ENCODE assay signal across 16 mouse cellular contexts in genomic region chr12:117486118-117487057, GRCm38 (mm10). TPM values are rescaled to one million over a fixed set of nuclear protein-coding genes. Genes with fewer than 3 reads are reported as not detected.
DNase-seq lines count a peak whose midpoint lies in the region; ATAC-seq and TF ChIP-seq lines count a peak whose summit lies in the region.
"Had no signal": no experiment of that assay in that cellular context is flagged by ENCODE, and none has a peak within 500 bp of the region (broad histone marks: within the 10 kb centered on the region; RNA-seq: fewer than 3 reads in every experiment).

No protein-coding gene starts in this region.

- TF ChIP-seq CTCF in cerebellum, adult 2 months (IDR thresholded peaks at IDR 0.05; ENCODE audit: borderline replicate concordance, insufficient read depth, low read depth, low read length) = no peak

- H3K4me1 ChIP-seq in cerebellum, adult 2 months (ENCODE audit: control insufficient read depth, insufficient read depth, low read length) = no peaks in the 10 kb centered on the region
- peaks cover 3% of the 10 kb centered on the region; the same call in 1 of the 2 replicates for H3K4me1 ChIP-seq in limb, embryonic 11.5 days (ENCODE audit: control insufficient read depth, insufficient read depth, low read length)
- H3K4me1 ChIP-seq in limb, embryonic 10.5 days = peaks cover 6% of the 10 kb centered on the region; the same call in 1 of the 2 replicates
- H3K4me1 ChIP-seq in limb, embryonic 12.5 days (replicated peaks) = peaks cover 22% of the 10 kb centered on the region
- H3K4me1 ChIP-seq: midbrain, embryonic 12.5 days; neural tube, embryonic 12.5 days had no signal

- no peak overlapping the region for H3K4me2 ChIP-seq in limb, embryonic 11.5 days (ENCODE audit: low read depth, severe bottlenecking)
- H3K4me2 ChIP-seq in limb, embryonic 12.5 days = no peak overlapping the region; the same call in 1 of the 2 replicates
- H3K4me2 ChIP-seq: heart, embryonic 13.5 days; midbrain, embryonic 12.5 days; neural tube, embryonic 12.5 days had no signal

- 69% methylated on average over 4 of the region's 4 CpGs for WGBS in cerebellum, adult 2 months
- 70% methylated on average over 4 of the region's 4 CpGs for WGBS in limb, embryonic 11.5 days
- 85% methylated on average over 4 of the region's 4 CpGs for WGBS in limb, embryonic 10.5 days
- 50% methylated on average over 4 of the region's 4 CpGs for WGBS in limb, embryonic 12.5 days

- no peaks in the 10 kb centered on the region for H3K27me3 ChIP-seq in cerebellum, adult 2 months (ENCODE audit: control insufficient read depth, insufficient read depth, low read length)
- H3K27me3 ChIP-seq in limb, embryonic 11.5 days (ENCODE audit: control insufficient read depth, insufficient read depth, low read length) = no peaks in the 10 kb centered on the region
- no peaks in the 10 kb centered on the region for H3K27me3 ChIP-seq in limb, embryonic 10.5 days (ENCODE audit: low read depth, poor library complexity, severe bottlenecking)
- H3K27me3 ChIP-seq in limb, embryonic 12.5 days = no peaks in the 10 kb centered on the region
- H3K27me3 ChIP-seq: heart, embryonic 13.5 days; midbrain, embryonic 12.5 days; neural tube, embryonic 12.5 days had no signal

- ATAC-seq in limb, embryonic 11.5 days (ENCODE audit: insufficient number of reproducible peaks, low FRiP score, low TSS enrichment, low read depth) = peak; percentile 62
- peak; percentile 69; the same call in 1 of the 2 replicates for ATAC-seq in limb, embryonic 12.5 days (ENCODE audit: insufficient number of reproducible peaks, insufficient read depth, low FRiP score, low TSS enrichment, low read depth)
- ATAC-seq: intestine, embryonic 16.5 days had no signal

- peak; percentile 8 to 26 for DNase-seq in cerebellum, postnatal 14 days
- no peak for DNase-seq in cerebellum, adult 2 months
- peak; percentile 28 for DNase-seq in limb, embryonic 11.5 days (ENCODE audit: low spot score)
- DNase-seq in limb, embryonic 10.5 days (ENCODE audit: low spot score) = no peak
- peak; percentile 47 for DNase-seq in forelimb bud, embryonic 11.5 days (ENCODE audit: low read depth, low spot score)
- DNase-seq in adrenal gland, postnatal 25 days = no peak
- DNase-seq in cerebellum, postnatal 25 days = no peak
- DNase-seq: gastrocnemius, postnatal 25 days; retina, postnatal 1 day; spleen, adult 18-20 months had no signal

- H3K27ac ChIP-seq in cerebellum, adult 2 months (ENCODE audit: insufficient read depth, low read length) = no peak overlapping the region
- no peak overlapping the region for H3K27ac ChIP-seq in limb, embryonic 11.5 days (replicated peaks; ENCODE audit: low read depth, low read length)
- no peak overlapping the region for H3K27ac ChIP-seq in limb, embryonic 10.5 days
- peak overlapping the region; percentile 84 for H3K27ac ChIP-seq in limb, embryonic 12.5 days
- H3K27ac ChIP-seq: heart, embryonic 13.5 days; liver, embryonic 14.5 days; midbrain, embryonic 12.5 days; neural tube, embryonic 12.5 days had no signal

- H3K9me3 ChIP-seq in limb, embryonic 11.5 days (ENCODE audit: control insufficient read depth, low read length) = no peaks in the 10 kb centered on the region
- no peaks in the 10 kb centered on the region for H3K9me3 ChIP-seq in limb, embryonic 10.5 days (replicated peaks)
- H3K9me3 ChIP-seq in limb, embryonic 12.5 days = no peaks in the 10 kb centered on the region
- H3K9me3 ChIP-seq: heart, embryonic 13.5 days; midbrain, embryonic 12.5 days; neural tube, embryonic 12.5 days had no signal

- H3K36me3 ChIP-seq in limb, embryonic 11.5 days (ENCODE audit: control insufficient read depth, insufficient read depth, low read length) = no peaks in the 10 kb centered on the region
- H3K36me3 ChIP-seq in limb, embryonic 10.5 days = no peaks in the 10 kb centered on the region
- H3K36me3 ChIP-seq in limb, embryonic 12.5 days = no peaks in the 10 kb centered on the region
- H3K36me3 ChIP-seq: heart, embryonic 13.5 days; midbrain, embryonic 12.5 days; neural tube, embryonic 12.5 days had no signal

- H3K4me3 ChIP-seq in cerebellum, adult 2 months (replicated peaks; ENCODE audit: insufficient read depth, low read depth, low read length) = no peak overlapping the region
- H3K4me3 ChIP-seq in limb, embryonic 11.5 days (ENCODE audit: low read depth, low read length) = no peak overlapping the region
- no peak overlapping the region for H3K4me3 ChIP-seq in limb, embryonic 10.5 days
- H3K4me3 ChIP-seq in limb, embryonic 12.5 days (replicated peaks) = no peak overlapping the region
- H3K4me3 ChIP-seq: heart, embryonic 13.5 days; midbrain, embryonic 12.5 days; neural tube, embryonic 12.5 days had no signal

- no peak overlapping the region for H3K9ac ChIP-seq in limb, embryonic 11.5 days (ENCODE audit: low read length)
- no peak overlapping the region for H3K9ac ChIP-seq in limb, embryonic 12.5 days (replicated peaks)
- H3K9ac ChIP-seq: heart, embryonic 13.5 days; liver, embryonic 14.5 days; midbrain, embryonic 12.5 days; neural tube, embryonic 12.5 days had no signal

- TF ChIP-seq POLR2A in cerebellum, adult 2 months (IDR thresholded peaks at IDR 0.05; ENCODE audit: borderline replicate concordance, insufficient read depth, low read length) = no peak

RNA-seq across cellular contexts. Expression of gene Rapgef5, which starts 29.9 kb away (rescaled TPM):
- 22.2 and 26.7 TPM in 2 replicates for polyA plus RNA-seq in cerebellum, adult 2 months (2012; rRNA removed)
- 6.5 and 7.4 TPM in 2 replicates for polyA plus RNA-seq in limb, embryonic 11.5 days (2014; fragmentation: Nextera tagmentation; extraction: Ambion mirVana)
- polyA plus RNA-seq in limb, embryonic 10.5 days (2016; fragmentation: Nextera tagmentation; extraction: Ambion mirVana) = 5.8 and 6.3 TPM in 2 replicates
- polyA plus RNA-seq in limb, embryonic 12.5 days (2016; fragmentation: Nextera tagmentation; extraction: Ambion mirVana) = 7.0 and 8.0 TPM in 2 replicates
- 31.3 and 41.8 TPM in 2 replicates for total RNA-seq in adrenal gland, postnatal 25 days (2021)

Comparison
In these comparisons a context has a peak if more than half of its experiments do, and no peak if none do; other contexts are left out.
1. DNase-seq: peak in cerebellum, postnatal 14 days (2 of 2), limb, embryonic 11.5 days (single experiment) and forelimb bud, embryonic 11.5 days (single experiment); none in cerebellum, adult 2 months (0 of 2), limb, embryonic 10.5 days (single experiment), adrenal gland, postnatal 25 days (single experiment) and cerebellum, postnatal 25 days (0 of 2).